Mouse (Mus musculus) forebrain, embryonic 16.5 days (tissue): ENCODE results near the gene Ino80. TPM values are rescaled to one million over a fixed set of nuclear protein-coding genes. Genes with fewer than 3 reads are reported as not detected.
A peak's percentile ranks its signal among the peaks of the same experiment; 100 is the strongest.

Source experiments
- ATAC-seq: fragments of 200-750 bp; cut with Nextera tagmentation; 2 replicates; pipeline ENCODE4 v1.8.0; 2017; ENCODE audit warnings: mild to moderate bottlenecking, moderate library complexity
- H3K27ac ChIP-seq: fragments of 300-500 bp; sonication (generic); 2 replicates; pipeline ENCODE4 v1.5.1; 2014; ENCODE audit warnings: low read length, control low read depth
- H3K27me3 ChIP-seq: fragments of 300-500 bp; sonication (generic); replicated peaks from 2 replicates; pipeline ENCODE4 v1.6.1; 2014; ENCODE audit warnings: low read length; ENCODE audit not compliant: control insufficient read depth, insufficient read depth
- H3K36me3 ChIP-seq: fragments of 300-500 bp; sonication (generic); 2 replicates; pipeline ENCODE4 v1.6.1; 2014; ENCODE audit not compliant: control insufficient read depth, insufficient read depth
- H3K4me1 ChIP-seq: fragments of 300-500 bp; sonication (generic); replicated peaks from 2 replicates; pipeline ENCODE4 v1.6.1; 2014; ENCODE audit warnings: low read length; ENCODE audit not compliant: control insufficient read depth, insufficient read depth
- H3K4me2 ChIP-seq: fragments of 300-500 bp; sonication (generic); 2 replicates; pipeline ENCODE4 v1.6.1; 2014; ENCODE audit warnings: mild to moderate bottlenecking, low read length, control low read depth
- H3K4me3 ChIP-seq: fragments of 300-500 bp; sonication (generic); replicated peaks from 2 replicates; pipeline ENCODE4 v1.5.1; 2014; ENCODE audit warnings: mild to moderate bottlenecking, low read length, control low read depth
- H3K9ac ChIP-seq: fragments of 300-500 bp; sonication (generic); replicated peaks from 2 replicates; pipeline ENCODE4 v1.6.1; 2014; ENCODE audit warnings: low read depth, low read length, control low read depth
- H3K9me3 ChIP-seq: fragments of 300-500 bp; sonication (generic); 2 replicates; pipeline ENCODE4 v1.6.1; 2016; ENCODE audit warnings: low read length; ENCODE audit not compliant: control insufficient read depth
- WGBS: fragments of 180-500 bp; shearing (Covaris S2); extraction: QIAGEN DNeasy Blood & Tissue Kit; methylation state at CpG from one replicate; pipeline ENCODE4 v1.1.7; 2014; 5-methylcytosine and 5-hydroxymethylcytosine counted together
- polyA plus RNA-seq: library from polyadenylated mRNA; unstranded; fragments of >200 nt; fragmentation: Nextera tagmentation; extraction: Ambion mirVana; gene quantifications from 2 replicates; pipeline ENCODE4 v1.2.1, GENCODE M21; 2015

Ino80 gene
- polyA plus RNA-seq, 1 experiment from 2014 or later, result 4.0 TPM

GRCm38 (mm10) chr2:119476166-119476565 is 1.3 kb downstream of the Ino80 start:
- no peak for ATAC-seq
- peak overlapping the region; percentile 88 for H3K4me2 ChIP-seq
- peak overlapping the region; percentile 97; the same call in 1 of the 2 replicates for H3K9ac ChIP-seq
- 23% methylated on average over 7 of the region's 7 CpGs for WGBS
- H3K4me1 ChIP-seq, result peaks cover 26% of the 10 kb centered on the region
- no peaks in the 10 kb centered on the region for H3K36me3 ChIP-seq
- no peaks in the 10 kb centered on the region for H3K27me3 ChIP-seq
- peak overlapping the region; percentile 97; the same call in 1 of the 2 replicates for H3K27ac ChIP-seq
- H3K4me3 ChIP-seq, result peak overlapping the region; percentile 98
- no peaks in the 10 kb centered on the region for H3K9me3 ChIP-seq

GRCm38 (mm10) chr2:119463945-119464344 is 13.5 kb downstream of the Ino80 start:
- 58% methylated on average over 4 of the region's 4 CpGs for WGBS
- Histone ChIP-seq H3K9ac (no peak overlapping the region), H3K4me1 (no peaks in the 10 kb centered on the region), H3K9me3 (no peaks in the 10 kb centered on the region), H3K27me3 (no peaks in the 10 kb centered on the region), H3K27ac (no peak overlapping the region), H3K36me3 (no peaks in the 10 kb centered on the region), H3K4me2 (no peak overlapping the region), H3K4me3 (no peak overlapping the region)
- no peak for ATAC-seq

GRCm38 (mm10) chr2:119463114-119463775 is 14.2 kb downstream of the Ino80 start:
- WGBS, result 91% methylated on average over 5 of the region's 5 CpGs
- Histone ChIP-seq H3K36me3 (no peaks in the 10 kb centered on the region), H3K27me3 (no peaks in the 10 kb centered on the region)

GRCm38 (mm10) chr2:119461028-119461427 is 16.5 kb downstream of the Ino80 start:
- Histone ChIP-seq H3K4me2 (no peak overlapping the region), H3K9ac (no peak overlapping the region), H3K27ac (no peak overlapping the region), H3K27me3 (no peaks in the 10 kb centered on the region), H3K4me3 (no peak overlapping the region), H3K9me3 (no peaks in the 10 kb centered on the region), H3K36me3 (peaks cover 5% of the 10 kb centered on the region), H3K4me1 (no peaks in the 10 kb centered on the region)
- no peak for ATAC-seq
- 93% methylated on average over 3 of the region's 3 CpGs for WGBS

More at GRCm38 (mm10) chr2:119463114-119463775, 14.2 kb downstream of the Ino80 start:
- ATAC-seq, result no peak
- Histone ChIP-seq H3K4me2 (no peak overlapping the region), H3K4me3 (no peak overlapping the region), H3K4me1 (no peaks in the 10 kb centered on the region), H3K27ac (no peak overlapping the region), H3K9me3 (no peaks in the 10 kb centered on the region), H3K9ac (no peak overlapping the region)

- no peak overlapping the region for H3K4me2 ChIP-seq
- no peak overlapping the region for H3K4me3 ChIP-seq
- H3K9me3 ChIP-seq, result no peaks in the 10 kb centered on the region
- H3K27ac ChIP-seq, result no peak overlapping the region
- no peak for ATAC-seq
- no peak overlapping the region for H3K9ac ChIP-seq
- H3K27me3 ChIP-seq, result no peaks in the 10 kb centered on the region
- peaks cover 18% of the 10 kb centered on the region for H3K36me3 ChIP-seq
- 97% methylated on average over 3 of the region's 3 CpGs for WGBS
- no peaks in the 10 kb centered on the region for H3K4me1 ChIP-seq
These were observed 22.9 kb downstream of the Ino80 start for GRCm38 (mm10) chr2:119454558-119454957.

GRCm38 (mm10) chr2:119436988-119437387 is 40.5 kb downstream of the Ino80 start:
- no peak overlapping the region for H3K9ac ChIP-seq
- no peaks in the 10 kb centered on the region for H3K9me3 ChIP-seq
- no peak overlapping the region for H3K4me2 ChIP-seq
- ATAC-seq, result no peak
- 97% methylated on average over 1 of the region's 1 CpGs for WGBS
- peaks cover 8% of the 10 kb centered on the region; the same call in 1 of the 2 replicates for H3K36me3 ChIP-seq
- no peak overlapping the region for H3K4me3 ChIP-seq
- no peaks in the 10 kb centered on the region for H3K4me1 ChIP-seq
- no peak overlapping the region for H3K27ac ChIP-seq
- H3K27me3 ChIP-seq, result no peaks in the 10 kb centered on the region

- no peaks in the 10 kb centered on the region for H3K27me3 ChIP-seq
- no peak overlapping the region for H3K4me2 ChIP-seq
- ATAC-seq, result no peak
- WGBS, result 94% methylated on average over 4 of the region's 4 CpGs
- H3K4me1 ChIP-seq, result no peaks in the 10 kb centered on the region
- peaks cover 7% of the 10 kb centered on the region; the same call in 1 of the 2 replicates for H3K36me3 ChIP-seq
- H3K9me3 ChIP-seq, result no peaks in the 10 kb centered on the region
- no peak overlapping the region for H3K9ac ChIP-seq
- H3K27ac ChIP-seq, result no peak overlapping the region
- H3K4me3 ChIP-seq, result no peak overlapping the region
These were observed 41.0 kb downstream of the Ino80 start for GRCm38 (mm10) chr2:119436467-119436866.

- no peak overlapping the region for H3K4me3 ChIP-seq
- no peaks in the 10 kb centered on the region for H3K9me3 ChIP-seq
- H3K4me2 ChIP-seq, result no peak overlapping the region
- no peaks in the 10 kb centered on the region for H3K27me3 ChIP-seq
- no peaks in the 10 kb centered on the region; the same call in 1 of the 2 replicates for H3K4me1 ChIP-seq
- ATAC-seq, result peak; percentile 71
- no peak overlapping the region for H3K27ac ChIP-seq
- no peak overlapping the region for H3K9ac ChIP-seq
- H3K36me3 ChIP-seq, result peaks cover 14% of the 10 kb centered on the region
- WGBS, result 37% methylated on average over 1 of the region's 1 CpGs
These were observed 63.7 kb downstream of the Ino80 start for GRCm38 (mm10) chr2:119413819-119414218.

- no peak overlapping the region for H3K4me2 ChIP-seq
- no peaks in the 10 kb centered on the region for H3K9me3 ChIP-seq
- 78% methylated on average over 2 of the region's 2 CpGs for WGBS
- no peak overlapping the region for H3K4me3 ChIP-seq
- peaks cover 10% of the 10 kb centered on the region for H3K36me3 ChIP-seq
- no peak overlapping the region for H3K9ac ChIP-seq
- ATAC-seq, result no peak
- H3K4me1 ChIP-seq, result no peaks in the 10 kb centered on the region; the same call in 1 of the 2 replicates
- H3K27me3 ChIP-seq, result no peaks in the 10 kb centered on the region
- no peak overlapping the region for H3K27ac ChIP-seq
These were observed 65.8 kb downstream of the Ino80 start for GRCm38 (mm10) chr2:119411674-119412073.
